Mouse (Mus musculus): ENCODE measurements at regions not wholly inside any gene's neighbourhood (a gene's known extent, or its start where the extent isn't known, plus 50 kb on each side); places are given as distances from the start of the nearest gene placed in this dataset.
"Not testable (repeated sequence)": the region's sequence is repeated elsewhere in the genome, so short reads cannot be mapped to it uniquely, and the experiment has no call there.

DNA sequence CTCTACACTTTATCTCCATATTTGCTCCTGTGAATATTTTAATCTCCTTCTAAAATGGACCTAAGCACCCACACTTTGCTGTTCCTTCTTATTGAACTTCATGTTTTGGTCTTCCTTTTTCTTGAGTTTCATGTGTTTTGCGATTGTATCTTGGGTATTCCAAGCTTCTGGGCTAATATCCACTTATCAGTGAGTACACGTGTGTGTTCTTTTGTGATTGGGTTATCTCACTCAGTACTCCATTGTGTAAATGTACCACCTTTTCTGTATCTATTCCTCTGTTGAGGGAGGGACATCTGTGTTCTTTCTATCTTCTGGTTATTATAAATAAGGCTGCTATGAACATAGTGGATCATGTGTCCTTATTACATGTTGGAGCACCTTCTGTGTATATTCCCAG, 801.9 kb upstream of the H2afb3 start:
- TF ChIP-seq MAFK (IDR thresholded peaks at IDR 0.05; ENCODE audit: borderline replicate concordance, low read depth, low read length); TAL1 (IDR thresholded peaks at IDR 0.05; ENCODE audit: low read length); RCOR1 (IDR thresholded peaks at IDR 0.05; ENCODE audit: low read depth, low read length); CTCF (IDR thresholded peaks at IDR 0.05 in 2 of 3, conservative IDR thresholded peaks at IDR 0.05 in 1 of 3; ENCODE audit: control insufficient read depth in 1 of 3, insufficient read depth in 1 of 3, low read depth in 2 of 3, low read length in 3 of 3, poor library complexity in 1 of 3, severe bottlenecking in 1 of 3); POLR2A (IDR thresholded peaks at IDR 0.05; ENCODE audit: control insufficient read depth in 1 of 2, insufficient read depth in 1 of 2, low read depth in 1 of 2, low read length in 2 of 2, poor library complexity in 1 of 2): not testable (repeated sequence)
- TF ChIP-seq GATA1 (IDR thresholded peaks at IDR 0.05; ENCODE audit: low read depth, low read length) (peak; percentile 32; the same call in 1 of the 2 replicates), EP300 (IDR thresholded peaks at IDR 0.05; ENCODE audit: low read depth in 1 of 2, low read length in 2 of 2) (peak; percentile 37 to 57; a peak in 3 of 4 replicates)

Measured in MEL (cell line).